Mouse (Mus musculus) neural tube, embryonic 13.5 days (tissue): Measurements from ENCODE around the gene Krt76. TPM values are rescaled to one million over a fixed set of nuclear protein-coding genes. Genes with fewer than 3 reads are reported as not detected.
A peak's percentile ranks its signal among the peaks of the same experiment; 100 is the strongest.

Experiments used
- ATAC-seq: fragments of 200-750 bp; cut with Nextera tagmentation; 2 replicates; pipeline ENCODE4 v1.8.0; 2017; ENCODE audit warnings: low read depth, mild to moderate bottlenecking, moderate TSS enrichment, moderate library complexity
- H3K27ac ChIP-seq: fragments of 300-500 bp; sonication (generic); replicated peaks from 2 replicates; pipeline ENCODE4 v1.5.1; 2015; ENCODE audit warnings: moderate library complexity, mild to moderate bottlenecking, inconsistent platforms
- H3K27me3 ChIP-seq: fragments of 300-500 bp; sonication (generic); 2 replicates; pipeline ENCODE4 v1.6.1; 2015; ENCODE audit warnings: mild to moderate bottlenecking, inconsistent platforms
- H3K36me3 ChIP-seq: fragments of 300-500 bp; sonication (generic); 2 replicates; pipeline ENCODE4 v1.6.1; 2015; ENCODE audit warnings: mild to moderate bottlenecking, inconsistent platforms
- H3K4me1 ChIP-seq: fragments of 300-500 bp; sonication (generic); replicated peaks from 2 replicates; pipeline ENCODE4 v1.6.1; 2015; ENCODE audit warnings: inconsistent platforms
- H3K4me2 ChIP-seq: fragments of 300-500 bp; sonication (generic); 2 replicates; pipeline ENCODE4 v1.6.1; 2015; ENCODE audit warnings: inconsistent platforms, mild to moderate bottlenecking, moderate library complexity
- H3K4me3 ChIP-seq: fragments of 300-500 bp; sonication (generic); 2 replicates; pipeline ENCODE4 v1.5.1; 2015; ENCODE audit warnings: mild to moderate bottlenecking, inconsistent platforms
- H3K9ac ChIP-seq: fragments of 300-500 bp; sonication (generic); 2 replicates; pipeline ENCODE4 v1.6.1; 2015; ENCODE audit warnings: moderate library complexity, mild to moderate bottlenecking, inconsistent platforms
- H3K9me3 ChIP-seq: fragments of 300-500 bp; sonication (generic); 2 replicates; pipeline ENCODE4 v1.6.1; 2016; ENCODE audit warnings: inconsistent platforms
- WGBS: fragments of 180-500 bp; shearing (Covaris S2); methylation state at CpG from one replicate; pipeline ENCODE4 v1.1.7; 2015; 5-methylcytosine and 5-hydroxymethylcytosine counted together
- polyA plus RNA-seq: library from polyadenylated mRNA; unstranded; fragments of >200 nt; fragmentation: Nextera tagmentation; extraction: Ambion mirVana; gene quantifications from 2 replicates; pipeline ENCODE4 v1.2.1, GENCODE M21; 2015

The Krt76 gene
- polyA plus RNA-seq, 1 experiment from 2014 or later: not detected

DNA sequence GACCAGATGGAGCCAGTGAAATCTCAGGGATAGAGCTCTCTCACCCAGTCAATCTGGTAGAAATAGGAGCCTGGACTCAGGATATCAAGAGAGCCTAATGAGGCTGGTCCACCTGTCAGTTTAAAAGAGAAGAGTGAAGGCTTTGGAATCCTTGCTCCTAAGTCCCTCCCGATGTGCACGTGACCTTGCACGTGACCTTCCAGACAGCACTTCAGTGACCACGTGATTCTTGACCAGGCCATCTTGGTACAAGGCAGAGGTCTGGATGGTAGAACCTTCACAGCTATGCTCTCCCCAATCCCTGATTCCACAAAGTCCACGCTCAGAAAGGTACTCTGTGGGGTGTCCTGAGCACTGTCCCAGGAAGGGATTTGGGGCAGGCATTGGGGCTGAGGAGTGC lies 12.1 kb upstream of the Krt76 start:
- no peak overlapping the region for H3K4me3 ChIP-seq
- peaks cover 5% of the 10 kb centered on the region for H3K4me1 ChIP-seq
- H3K36me3 ChIP-seq: no peaks in the 10 kb centered on the region
- H3K27ac ChIP-seq: no peak overlapping the region
- H3K4me2 ChIP-seq: no peak overlapping the region
- no peak overlapping the region for H3K9ac ChIP-seq
- no peaks in the 10 kb centered on the region for H3K27me3 ChIP-seq
- no peaks in the 10 kb centered on the region for H3K9me3 ChIP-seq
- WGBS: 80% methylated on average over 5 of the region's 5 CpGs
- no peak for ATAC-seq

DNA sequence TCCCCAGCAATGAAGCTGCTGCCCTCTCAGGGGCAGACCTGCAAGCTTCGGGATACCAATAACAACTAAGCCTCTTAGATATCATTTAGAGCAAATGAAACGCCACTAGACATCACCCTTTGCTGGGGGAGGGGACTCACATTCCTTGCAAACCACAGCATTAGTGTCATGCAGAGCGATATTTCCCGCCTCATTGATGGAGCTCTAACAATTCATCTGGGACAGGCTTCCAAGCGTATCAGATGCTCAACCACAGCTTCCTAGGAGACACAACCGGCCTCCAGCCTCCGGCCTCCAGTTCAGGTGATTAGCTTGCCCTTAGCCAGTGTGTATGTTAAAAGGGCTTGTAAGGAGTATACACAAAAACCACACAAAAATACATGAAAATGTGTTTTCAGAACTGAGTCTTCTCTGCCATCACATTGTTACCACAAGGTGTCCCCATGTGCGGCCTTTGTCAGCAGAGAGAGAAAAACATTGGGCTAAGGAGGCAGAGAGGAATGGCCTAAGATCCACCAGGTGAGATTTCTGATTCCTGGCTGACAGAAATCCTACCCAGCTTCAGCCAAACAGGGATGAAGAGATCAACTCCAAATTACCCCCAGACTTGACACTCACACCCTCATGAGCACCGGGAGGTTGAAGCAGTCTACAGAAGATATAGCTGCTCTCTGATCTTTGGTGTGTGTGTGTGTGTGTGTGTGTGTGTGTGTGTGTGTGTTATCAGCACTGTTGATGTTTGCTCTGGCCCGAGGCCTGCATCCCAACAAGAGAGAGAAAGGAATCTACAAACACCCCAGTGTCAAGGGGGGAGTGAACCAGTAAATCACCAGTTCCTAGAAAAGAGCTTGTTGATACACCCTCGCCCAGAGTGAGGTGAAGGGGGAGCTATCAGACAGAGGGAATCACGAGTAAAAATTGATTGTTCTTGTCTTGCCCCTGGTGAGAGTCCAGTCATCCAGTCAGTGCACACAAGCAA lies 9.7 kb upstream of the Krt76 start:
- no peaks in the 10 kb centered on the region for H3K27me3 ChIP-seq
- H3K4me3 ChIP-seq: no peak overlapping the region
- no peak overlapping the region for H3K9ac ChIP-seq
- WGBS: 58% methylated on average over 12 of the region's 12 CpGs
- H3K4me2 ChIP-seq: no peak overlapping the region
- H3K4me1 ChIP-seq: peaks cover 5% of the 10 kb centered on the region
- no peak for ATAC-seq
- no peak overlapping the region for H3K27ac ChIP-seq
- H3K9me3 ChIP-seq: no peaks in the 10 kb centered on the region
- H3K36me3 ChIP-seq: no peaks in the 10 kb centered on the region

DNA sequence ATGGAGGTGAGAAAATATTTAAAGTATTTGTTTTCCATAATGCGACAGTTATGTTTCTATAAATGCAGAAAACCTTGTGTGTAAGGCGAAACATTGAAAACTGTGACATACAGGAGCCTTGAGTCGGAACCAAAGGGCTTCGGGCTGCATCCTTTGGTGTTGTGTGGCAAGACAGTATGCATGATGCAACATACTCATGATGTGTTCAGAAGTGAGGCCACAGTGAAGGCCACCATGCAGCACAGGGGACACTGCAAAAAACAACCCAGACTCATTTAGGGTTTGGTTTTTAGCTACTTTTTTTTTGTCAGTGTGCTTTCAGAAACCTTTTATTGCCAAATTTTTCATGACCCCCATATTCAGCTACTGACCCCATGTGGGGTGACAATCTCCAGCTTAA lies 2.5 kb upstream of the Krt76 start:
- no peaks in the 10 kb centered on the region for H3K9me3 ChIP-seq
- no peak for ATAC-seq
- H3K4me1 ChIP-seq: no peaks in the 10 kb centered on the region
- H3K27me3 ChIP-seq: no peaks in the 10 kb centered on the region
- no peak overlapping the region for H3K9ac ChIP-seq
- 95% methylated on average over 4 of the region's 4 CpGs for WGBS
- H3K4me2 ChIP-seq: no peak overlapping the region
- no peak overlapping the region for H3K4me3 ChIP-seq
- no peaks in the 10 kb centered on the region for H3K36me3 ChIP-seq
- H3K27ac ChIP-seq: no peak overlapping the region

DNA sequence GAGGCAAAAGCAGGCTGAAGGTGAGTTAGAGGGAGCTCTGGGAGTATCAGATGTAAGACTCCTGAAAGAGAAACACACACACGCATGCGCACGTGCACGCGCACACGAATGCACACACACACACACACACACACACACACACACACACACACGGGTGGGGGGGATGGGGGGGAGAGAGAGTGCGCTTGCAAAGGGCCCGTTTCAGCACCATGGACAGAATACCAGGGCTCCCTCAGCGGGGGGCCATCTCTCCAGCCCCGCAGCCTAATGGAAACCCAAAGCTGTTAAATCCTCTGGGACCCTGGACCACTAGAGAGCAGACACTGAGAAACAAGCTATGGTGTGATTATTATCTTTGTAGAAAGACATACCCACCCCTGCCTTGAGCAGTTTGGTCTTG lies 12.9 kb downstream of the Krt76 start:
- Histone ChIP-seq H3K27ac (no peak overlapping the region), H3K9me3 (no peaks in the 10 kb centered on the region), H3K9ac (no peak overlapping the region), H3K4me1 (no peaks in the 10 kb centered on the region), H3K27me3 (no peaks in the 10 kb centered on the region), H3K4me3 (no peak overlapping the region), H3K36me3 (no peaks in the 10 kb centered on the region), H3K4me2 (no peak overlapping the region)
- WGBS: 31% methylated on average over 11 of the region's 11 CpGs
- no peak for ATAC-seq

DNA sequence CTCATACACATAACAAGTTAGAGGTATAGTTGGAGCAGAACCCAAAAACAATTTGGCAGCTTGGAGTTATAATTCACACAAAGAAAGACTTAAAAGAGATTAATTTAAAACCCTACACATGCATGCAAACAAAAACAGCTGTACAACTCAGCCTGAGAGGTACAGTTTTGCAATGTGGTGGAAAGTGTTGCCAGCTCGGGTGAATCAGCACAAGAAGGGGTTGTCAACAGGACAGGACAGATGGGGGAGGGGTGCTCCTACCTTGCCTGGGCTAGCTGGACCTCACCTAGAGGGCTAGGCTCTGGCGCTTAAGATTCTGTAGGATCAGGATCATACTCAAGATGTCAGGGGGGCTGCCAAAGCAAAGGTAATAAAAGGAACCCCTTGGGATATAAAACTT lies 14.7 kb downstream of the Krt76 start:
- H3K27ac ChIP-seq: no peak overlapping the region
- no peak for ATAC-seq
- H3K4me2 ChIP-seq: no peak overlapping the region
- H3K4me1 ChIP-seq: no peaks in the 10 kb centered on the region
- H3K36me3 ChIP-seq: no peaks in the 10 kb centered on the region
- no peaks in the 10 kb centered on the region for H3K9me3 ChIP-seq
- H3K9ac ChIP-seq: no peak overlapping the region
- 75% methylated on average over 2 of the region's 2 CpGs for WGBS
- no peaks in the 10 kb centered on the region for H3K27me3 ChIP-seq
- H3K4me3 ChIP-seq: no peak overlapping the region

DNA sequence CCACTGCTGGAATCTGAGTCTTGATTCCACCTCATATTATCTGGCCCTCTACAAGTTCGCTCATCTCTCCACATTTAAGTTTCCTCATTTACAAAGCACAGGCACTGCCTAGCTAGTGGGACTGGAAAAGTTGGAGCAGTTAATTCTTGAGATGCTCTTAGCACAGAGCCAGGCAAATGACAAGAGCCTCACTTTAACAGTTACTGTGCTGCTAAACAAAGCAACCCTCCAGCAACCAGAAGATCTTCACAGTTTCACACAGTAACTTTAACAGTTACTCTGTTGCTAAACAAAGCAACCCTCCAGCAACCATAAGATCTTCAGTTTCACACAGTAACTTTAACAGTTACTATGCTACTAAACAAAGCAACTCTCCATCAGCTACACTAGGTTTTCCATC lies 18.3 kb downstream of the Krt76 start:
- no peaks in the 10 kb centered on the region for H3K27me3 ChIP-seq
- WGBS: 82% methylated on average over 1 of the region's 1 CpGs
- H3K4me1 ChIP-seq: 0 out of 2 replicates have a peak, but pooled peaks cover 2% of the 10 kb centered on the region
- no peak overlapping the region for H3K27ac ChIP-seq
- no peak overlapping the region for H3K4me3 ChIP-seq
- no peaks in the 10 kb centered on the region for H3K9me3 ChIP-seq
- H3K9ac ChIP-seq: no peak overlapping the region
- no peak overlapping the region for H3K4me2 ChIP-seq
- H3K36me3 ChIP-seq: no peaks in the 10 kb centered on the region
- ATAC-seq: no peak

DNA sequence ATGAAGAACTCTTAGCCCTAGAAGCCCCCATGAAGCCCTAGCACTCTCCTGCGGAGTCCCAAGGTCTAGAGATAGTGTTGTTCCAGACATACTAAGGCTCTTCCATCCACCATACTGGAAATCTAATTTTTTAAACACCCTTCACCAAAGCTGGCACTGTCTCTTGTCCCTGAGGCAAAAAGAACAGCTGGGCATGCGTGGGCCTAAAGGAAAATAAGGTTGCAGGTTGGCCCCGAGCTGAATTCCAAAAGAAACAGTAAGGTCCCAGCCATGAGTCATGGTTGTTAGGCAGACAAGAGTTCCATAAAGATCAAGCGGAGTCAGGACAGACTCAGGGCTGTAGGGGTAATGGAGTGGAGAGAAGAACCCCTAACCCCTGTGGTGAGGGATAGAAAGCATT lies 19.5 kb downstream of the Krt76 start:
- no peak overlapping the region for H3K9ac ChIP-seq
- no peaks in the 10 kb centered on the region for H3K9me3 ChIP-seq
- no peak for ATAC-seq
- WGBS: 38% methylated on average over 4 of the region's 4 CpGs
- no peak overlapping the region for H3K27ac ChIP-seq
- no peak overlapping the region for H3K4me3 ChIP-seq
- H3K4me2 ChIP-seq: no peak overlapping the region
- no peaks in the 10 kb centered on the region for H3K36me3 ChIP-seq
- H3K27me3 ChIP-seq: no peaks in the 10 kb centered on the region
- H3K4me1 ChIP-seq: 0 out of 2 replicates have a peak, but pooled peaks cover 3% of the 10 kb centered on the region

DNA sequence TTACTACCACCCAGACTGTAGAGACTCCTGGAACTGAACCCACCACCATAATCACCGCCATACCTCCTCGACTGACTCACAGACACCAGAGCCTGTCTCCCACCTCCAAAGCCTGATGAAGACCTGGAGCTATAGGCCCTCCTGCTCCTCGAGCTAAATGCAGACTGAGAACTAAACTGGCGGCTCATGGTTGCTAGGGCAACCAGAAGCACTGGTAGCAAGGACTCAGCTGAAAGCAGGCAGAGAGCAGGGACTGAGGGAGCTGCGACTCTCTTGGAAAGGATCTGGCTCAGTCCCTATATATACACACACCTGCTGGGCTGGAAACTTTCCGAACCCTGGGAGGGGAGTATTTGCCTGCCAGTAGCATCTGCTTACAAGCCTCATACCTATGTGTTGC lies 23.3 kb downstream of the Krt76 start, which contains the start of gene Krt77:
Gene Krt77, minus strand, starts transcription at position 275 of the 400 bp plus-strand sequence.
- Histone ChIP-seq H3K9me3 (no peaks in the 10 kb centered on the region), H3K27ac (no peak within 1 kb of the TSS), H3K4me3 (no peak within 1 kb of the TSS), H3K36me3 (no peaks in the 10 kb centered on the region), H3K4me2 (no peak within 1 kb of the TSS), H3K4me1 (0 out of 2 replicates have a peak, but pooled peaks cover 3% of the 10 kb centered on the region), H3K9ac (0 out of 2 replicates have a peak within 1 kb of the TSS, but pooled peaks have one; percentile 3), H3K27me3 (no peaks in the 10 kb centered on the region)
- ATAC-seq: peak; percentile 43; the same call in 1 of the 2 replicates
- 34% methylated on average over 6 of the region's 6 CpGs for WGBS

DNA sequence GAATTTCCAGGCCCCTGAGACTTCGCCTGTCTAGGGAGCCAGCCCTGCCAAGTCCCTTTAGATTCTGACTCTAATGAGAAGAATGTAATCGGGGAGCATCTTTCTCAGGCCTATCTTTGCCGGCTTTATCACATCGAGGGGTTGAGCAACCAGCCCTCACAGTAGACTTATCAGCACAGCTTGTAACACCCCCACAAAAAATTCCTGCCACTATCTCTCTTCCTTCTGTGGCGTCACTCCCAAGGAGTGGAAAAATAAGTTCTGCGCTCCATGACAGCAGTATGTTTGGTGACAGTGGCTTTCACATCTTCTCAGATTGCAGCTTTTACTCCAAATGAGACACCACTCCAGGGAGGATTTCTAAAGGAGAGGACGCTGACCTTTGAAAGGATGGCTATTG lies 26.0 kb downstream of the Krt76 start:
- 82% methylated on average over 7 of the region's 7 CpGs for WGBS
- Histone ChIP-seq H3K4me1 (0 out of 2 replicates have a peak, but pooled peaks cover 3% of the 10 kb centered on the region), H3K9me3 (no peaks in the 10 kb centered on the region), H3K27me3 (peaks cover 16% of the 10 kb centered on the region), H3K9ac (no peak overlapping the region), H3K36me3 (no peaks in the 10 kb centered on the region), H3K4me2 (no peak overlapping the region), H3K27ac (no peak overlapping the region), H3K4me3 (no peak overlapping the region)
- ATAC-seq: no peak

DNA sequence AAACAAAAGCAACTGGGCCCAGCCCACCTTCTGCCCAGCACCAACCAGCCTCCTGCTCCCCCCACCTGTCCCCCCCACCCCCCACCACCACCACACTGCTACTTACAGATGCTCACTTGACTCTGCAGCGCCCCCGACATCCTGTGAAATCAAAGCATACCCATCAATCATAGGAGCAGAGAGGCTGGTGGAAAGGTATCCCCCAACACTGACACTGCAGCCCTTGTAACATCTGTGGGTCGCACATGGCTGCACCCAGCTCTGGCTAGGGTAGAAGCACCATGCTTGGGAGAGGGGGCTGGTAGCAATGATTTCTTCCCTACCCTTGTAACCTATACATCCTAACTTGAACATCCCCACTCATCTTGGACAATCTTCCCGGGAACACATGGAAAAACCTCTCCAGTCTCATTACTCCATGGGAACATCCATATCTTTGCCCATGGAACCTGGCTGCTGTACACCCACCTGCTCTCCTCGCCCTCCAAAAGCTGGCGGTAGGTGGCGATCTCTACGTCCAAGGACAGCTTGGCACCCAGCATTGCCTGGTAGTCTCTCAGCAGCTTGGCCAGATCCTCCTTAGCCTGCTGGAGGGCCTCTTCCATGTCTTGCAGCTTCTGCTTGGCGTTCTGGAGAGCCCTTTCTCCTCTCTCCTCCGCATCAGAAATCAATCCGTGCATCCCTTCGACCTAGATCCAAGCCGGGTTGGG lies 32.1 kb downstream of the Krt76 start:
- Histone ChIP-seq H3K27ac (no peak overlapping the region), H3K27me3 (peaks cover 69% of the 10 kb centered on the region), H3K9ac (0 out of 2 replicates have a peak overlapping the region, but pooled peaks have one; percentile 69), H3K4me2 (peak overlapping the region; percentile 81), H3K9me3 (no peaks in the 10 kb centered on the region), H3K4me1 (peaks cover 21% of the 10 kb centered on the region), H3K36me3 (no peaks in the 10 kb centered on the region), H3K4me3 (peak overlapping the region; percentile 47; the same call in 1 of the 2 replicates)
- 60% methylated on average over 13 of the region's 13 CpGs for WGBS
- 0 out of 2 replicates have a peak, but pooled peaks have one; percentile 34 for ATAC-seq

DNA sequence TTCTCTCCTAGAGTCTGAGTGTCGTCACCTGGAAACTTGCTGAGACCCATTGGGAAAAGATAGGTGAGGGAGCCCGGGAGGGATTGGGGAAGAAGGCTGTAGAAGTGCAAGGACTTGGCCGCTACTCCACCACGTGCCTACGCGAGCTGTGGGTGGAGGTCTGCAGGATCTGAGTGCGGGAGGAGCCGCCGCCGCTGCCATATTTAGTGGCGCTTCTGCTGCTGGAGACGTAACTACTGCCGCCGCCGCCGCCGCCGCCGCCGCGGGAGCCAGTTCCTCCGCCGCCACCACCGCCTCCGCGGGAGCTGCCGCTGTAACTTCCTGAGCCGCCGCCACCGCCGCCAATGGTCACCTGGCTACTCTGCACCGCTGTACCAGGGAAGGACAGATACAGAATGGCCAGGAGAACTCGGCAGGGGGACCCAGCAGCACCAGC lies 33.0 kb downstream of the Krt76 start:
- peak overlapping the region; percentile 47 for H3K4me3 ChIP-seq
- no peak overlapping the region for H3K27ac ChIP-seq
- H3K9me3 ChIP-seq: no peaks in the 10 kb centered on the region
- peaks cover 21% of the 10 kb centered on the region for H3K4me1 ChIP-seq
- H3K9ac ChIP-seq: peak overlapping the region; percentile 69
- H3K27me3 ChIP-seq: peaks cover 76% of the 10 kb centered on the region
- under 1% methylated on average over 33 of the region's 33 CpGs for WGBS
- H3K4me2 ChIP-seq: peak overlapping the region; percentile 81
- 0 out of 2 replicates have a peak, but pooled peaks have one; percentile 48 for ATAC-seq
- H3K36me3 ChIP-seq: no peaks in the 10 kb centered on the region
